In genomic region chr3:30013416-30013815, GRCm38 (mm10) we compare ENCODE assay signal across 9 mouse cellular contexts.
A peak's percentile ranks its signal among the peaks of the same experiment; 100 is the strongest.
DNase-seq lines count a peak whose midpoint lies in the region; ATAC-seq and TF ChIP-seq lines count a peak whose summit lies in the region.
"Had no signal": no experiment of that assay in that cellular context is flagged by ENCODE, and none has a peak within 500 bp of the region (broad histone marks: within the 10 kb centered on the region; RNA-seq: fewer than 3 reads in every experiment).

No protein-coding gene starts in this region.

- H3K27ac ChIP-seq in kidney, embryonic 14.5 days (ENCODE audit: low read depth, low read length), result peak overlapping the region; percentile 91; the same call in 1 of the 2 replicates
- peak overlapping the region; percentile 77 for H3K27ac ChIP-seq in embryonic facial prominence, embryonic 14.5 days (replicated peaks; ENCODE audit: low read depth, low read length)
- H3K27ac ChIP-seq in hindbrain, postnatal 0 days, result no peak overlapping the region
- no peak overlapping the region for H3K27ac ChIP-seq in midbrain, embryonic 16.5 days (ENCODE audit: low read length)

- WGBS in kidney, embryonic 14.5 days, result 16% methylated on average over 1 of the region's 1 CpGs
- 44% methylated on average over 1 of the region's 1 CpGs for WGBS in embryonic facial prominence, embryonic 14.5 days
- WGBS in hindbrain, postnatal 0 days, result 29% methylated on average over 1 of the region's 1 CpGs
- 40% methylated on average over 1 of the region's 1 CpGs for WGBS in midbrain, embryonic 16.5 days

- no peaks in the 10 kb centered on the region for H3K36me3 ChIP-seq in kidney, embryonic 14.5 days (ENCODE audit: control insufficient read depth, insufficient read depth, low read length)
- H3K36me3 ChIP-seq in embryonic facial prominence, embryonic 14.5 days (ENCODE audit: control insufficient read depth, insufficient read depth, low read length), result no peaks in the 10 kb centered on the region
- H3K36me3 ChIP-seq in hindbrain, postnatal 0 days (ENCODE audit: insufficient read depth, low read length), result no peaks in the 10 kb centered on the region
- no peaks in the 10 kb centered on the region for H3K36me3 ChIP-seq in midbrain, embryonic 16.5 days (ENCODE audit: control insufficient read depth, insufficient read depth, low read length)
- H3K36me3 ChIP-seq: G1E had no signal

- ATAC-seq in kidney, embryonic 14.5 days (ENCODE audit: low FRiP score, low TSS enrichment), result no peak
- ATAC-seq in embryonic facial prominence, embryonic 14.5 days (ENCODE audit: low read depth), result no peak
- no peak for ATAC-seq in hindbrain, postnatal 0 days
- no peak for ATAC-seq in midbrain, embryonic 16.5 days

- DNase-seq in kidney, adult 9 months, result no peak
- no peak for DNase-seq in embryonic facial prominence, embryonic 14.5 days (ENCODE audit: low spot score)
- no peak for DNase-seq in hindbrain, postnatal 0 days (ENCODE audit: low spot score)
- DNase-seq in left cerebral cortex, adult 8-10 months (ENCODE audit: low spot score in 2 of 2), result no peak
- no peak for DNase-seq in right cerebral cortex, postnatal 36 days (ENCODE audit: low spot score in 2 of 2)
- no peak for DNase-seq in left cerebral cortex, postnatal 14 days (ENCODE audit: low spot score in 2 of 2)

- H3K27me3 ChIP-seq in kidney, embryonic 14.5 days (ENCODE audit: control insufficient read depth, insufficient read depth, low read length), result no peaks in the 10 kb centered on the region
- H3K27me3 ChIP-seq in embryonic facial prominence, embryonic 14.5 days (replicated peaks; ENCODE audit: control insufficient read depth, insufficient read depth, low read length), result peaks cover 8% of the 10 kb centered on the region
- H3K27me3 ChIP-seq in hindbrain, postnatal 0 days (ENCODE audit: insufficient read depth, low read length), result peaks cover 17% of the 10 kb centered on the region
- no peaks in the 10 kb centered on the region; the same call in 1 of the 2 replicates for H3K27me3 ChIP-seq in midbrain, embryonic 16.5 days (ENCODE audit: control insufficient read depth, insufficient read depth, low read depth, low read length)

- H3K4me2 ChIP-seq in kidney, embryonic 14.5 days (replicated peaks; ENCODE audit: low read depth, low read length), result peak overlapping the region; percentile 77
- H3K4me2 ChIP-seq in embryonic facial prominence, embryonic 14.5 days (ENCODE audit: low read depth, low read length), result peak overlapping the region; percentile 68
- H3K4me2 ChIP-seq in hindbrain, postnatal 0 days (ENCODE audit: low read depth, low read length), result peak overlapping the region; percentile 81
- peak overlapping the region; percentile 66 for H3K4me2 ChIP-seq in midbrain, embryonic 16.5 days (ENCODE audit: low read length)

- H3K4me3 ChIP-seq in kidney, embryonic 14.5 days (ENCODE audit: low read length), result peak overlapping the region; percentile 55
- H3K4me3 ChIP-seq in embryonic facial prominence, embryonic 14.5 days (ENCODE audit: low read depth, low read length), result peak overlapping the region; percentile 50
- peak overlapping the region; percentile 45 for H3K4me3 ChIP-seq in hindbrain, postnatal 0 days (ENCODE audit: low read length)
- H3K4me3 ChIP-seq in midbrain, embryonic 16.5 days (ENCODE audit: low read depth, low read length), result peak overlapping the region; percentile 35

- no peaks in the 10 kb centered on the region for H3K9me3 ChIP-seq in kidney, embryonic 14.5 days (ENCODE audit: control insufficient read depth, low read length)
- no peaks in the 10 kb centered on the region for H3K9me3 ChIP-seq in embryonic facial prominence, embryonic 14.5 days (ENCODE audit: control insufficient read depth, low read length)
- no peaks in the 10 kb centered on the region for H3K9me3 ChIP-seq in hindbrain, postnatal 0 days (ENCODE audit: low read length)
- no peaks in the 10 kb centered on the region for H3K9me3 ChIP-seq in midbrain, embryonic 16.5 days (replicated peaks; ENCODE audit: control insufficient read depth, low read length, poor library complexity, severe bottlenecking)

- TF ChIP-seq CTCF in hindbrain, postnatal 0 days (IDR thresholded peaks at IDR 0.05; ENCODE audit: low read depth), result no peak

- intact Hi-C loops in left cerebral cortex, postnatal 14 days (cut with DNase I), result loop anchor here (10.0 kb wide), 1 partner anchor 201 kb away; no protein-coding TSS in a partner anchor

- H3K9ac ChIP-seq in kidney, embryonic 14.5 days (ENCODE audit: low read depth, low read length), result peak overlapping the region; percentile 86
- H3K9ac ChIP-seq in embryonic facial prominence, embryonic 14.5 days (ENCODE audit: low read depth, low read length), result peak overlapping the region; percentile 62; the same call in 1 of the 2 replicates
- H3K9ac ChIP-seq in hindbrain, postnatal 0 days (replicated peaks; ENCODE audit: low read length), result no peak overlapping the region
- no peak overlapping the region for H3K9ac ChIP-seq in midbrain, embryonic 16.5 days (ENCODE audit: low read depth, low read length)

- peaks cover 21% of the 10 kb centered on the region for H3K4me1 ChIP-seq in kidney, embryonic 14.5 days (ENCODE audit: control insufficient read depth, insufficient read depth, low read length)
- H3K4me1 ChIP-seq in embryonic facial prominence, embryonic 14.5 days (ENCODE audit: control insufficient read depth, insufficient read depth, low read length), result no peaks in the 10 kb centered on the region
- H3K4me1 ChIP-seq in hindbrain, postnatal 0 days (ENCODE audit: insufficient read depth, low read length), result peaks cover 3% of the 10 kb centered on the region; the same call in 1 of the 2 replicates
- H3K4me1 ChIP-seq in midbrain, embryonic 16.5 days (ENCODE audit: control insufficient read depth, insufficient read depth, low read length), result peaks cover 13% of the 10 kb centered on the region

Comparison
In these comparisons a context has a peak if more than half of its experiments do, and no peak if none do; other contexts are left out.
1. H3K27ac ChIP-seq: peak in kidney, embryonic 14.5 days (single experiment) and embryonic facial prominence, embryonic 14.5 days (single experiment); none in hindbrain, postnatal 0 days (single experiment) and midbrain, embryonic 16.5 days (single experiment).
2. H3K9ac ChIP-seq: peak in kidney, embryonic 14.5 days (single experiment) and embryonic facial prominence, embryonic 14.5 days (single experiment); none in hindbrain, postnatal 0 days (single experiment) and midbrain, embryonic 16.5 days (single experiment).
3. Peak in every context shown above with its lines, with median percentiles within 50 percentile points of each other: H3K4me2 ChIP-seq and H3K4me3 ChIP-seq.